Mouse (Mus musculus) midbrain, embryonic 12.5 days (tissue): ENCODE measurements around the gene Hoxd1. TPM values are rescaled to one million over a fixed set of nuclear protein-coding genes. Genes with fewer than 3 reads are reported as not detected.

ENCODE experiments used
- ATAC-seq: fragments of 200-750 bp; cut with Nextera tagmentation; 2 replicates; pipeline ENCODE4 v1.8.0; 2017; ENCODE audit warnings: low read depth, moderate TSS enrichment, moderate library complexity; ENCODE audit not compliant: low FRiP score
- H3K27ac ChIP-seq: fragments of 300-500 bp; sonication (generic); replicated peaks from 2 replicates; pipeline ENCODE4 v1.5.1; 2016; ENCODE audit warnings: mild to moderate bottlenecking
- H3K27me3 ChIP-seq: fragments of 300-500 bp; sonication (generic); 2 replicates; pipeline ENCODE4 v1.6.1; 2016; ENCODE audit warnings: mild to moderate bottlenecking
- H3K36me3 ChIP-seq: fragments of 300-500 bp; sonication (generic); 2 replicates; pipeline ENCODE4 v1.6.1; 2016
- H3K4me1 ChIP-seq: fragments of 300-500 bp; sonication (generic); 2 replicates; pipeline ENCODE4 v1.6.1; 2016
- H3K4me2 ChIP-seq: fragments of 300-500 bp; sonication (generic); replicated peaks from 2 replicates; pipeline ENCODE4 v1.6.1; 2016; ENCODE audit warnings: mild to moderate bottlenecking, moderate library complexity
- H3K4me3 ChIP-seq: fragments of 300-500 bp; sonication (generic); 2 replicates; pipeline ENCODE4 v1.5.1; 2016; ENCODE audit warnings: mild to moderate bottlenecking
- H3K9ac ChIP-seq: fragments of 300-500 bp; sonication (generic); replicated peaks from 2 replicates; pipeline ENCODE4 v1.6.1; 2016; ENCODE audit warnings: mild to moderate bottlenecking, moderate library complexity
- H3K9me3 ChIP-seq: fragments of 300-500 bp; sonication (generic); 2 replicates; pipeline ENCODE4 v1.6.1; 2016; ENCODE audit warnings: mild to moderate bottlenecking
- WGBS: fragments of 180-500 bp; shearing (Covaris S2); methylation state at CpG from one replicate; pipeline ENCODE4 v1.1.7; 2016; 5-methylcytosine and 5-hydroxymethylcytosine counted together
- polyA plus RNA-seq: library from polyadenylated mRNA; unstranded; fragments of >200 nt; fragmentation: Nextera tagmentation; extraction: Ambion mirVana; gene quantifications from 2 replicates; pipeline ENCODE4 v1.2.1, GENCODE M21; 2016

Hoxd1 gene
- polyA plus RNA-seq, 1 experiment from 2014 or later, result 0.40 TPM

GRCm38 (mm10) chr2:74725171-74725570 lies 37.6 kb upstream of the Hoxd1 start:
- Histone ChIP-seq H3K9me3 (no peaks in the 10 kb centered on the region), H3K36me3 (no peaks in the 10 kb centered on the region), H3K27me3 (peaks cover 99% of the 10 kb centered on the region), H3K27ac (no peak overlapping the region), H3K4me1 (0 out of 2 replicates have a peak, but pooled peaks cover 5% of the 10 kb centered on the region), H3K4me3 (no peak overlapping the region), H3K9ac (no peak overlapping the region), H3K4me2 (no peak overlapping the region)
- 2% methylated on average over 17 of the region's 17 CpGs for WGBS
- no peak for ATAC-seq

- Histone ChIP-seq H3K27me3 (peaks cover 99% of the 10 kb centered on the region), H3K27ac (no peak within 1 kb of the TSS), H3K4me1 (0 out of 2 replicates have a peak, but pooled peaks cover 5% of the 10 kb centered on the region), H3K4me2 (peak within 1 kb of the TSS; percentile 14; the same call in 1 of the 2 replicates), H3K9me3 (no peaks in the 10 kb centered on the region), H3K9ac (no peak within 1 kb of the TSS), H3K36me3 (no peaks in the 10 kb centered on the region), H3K4me3 (peak within 1 kb of the TSS; percentile 14; the same call in 1 of the 2 replicates)
- WGBS, result 2% methylated on average over 5 of the region's 5 CpGs
- ATAC-seq, result no peak
These were observed 36.2 kb upstream of the Hoxd1 start, which contains the start of gene Gm28230 for GRCm38 (mm10) chr2:74726551-74726950. Gm28230 (plus strand) TSS chr2:74726728.

DNA sequence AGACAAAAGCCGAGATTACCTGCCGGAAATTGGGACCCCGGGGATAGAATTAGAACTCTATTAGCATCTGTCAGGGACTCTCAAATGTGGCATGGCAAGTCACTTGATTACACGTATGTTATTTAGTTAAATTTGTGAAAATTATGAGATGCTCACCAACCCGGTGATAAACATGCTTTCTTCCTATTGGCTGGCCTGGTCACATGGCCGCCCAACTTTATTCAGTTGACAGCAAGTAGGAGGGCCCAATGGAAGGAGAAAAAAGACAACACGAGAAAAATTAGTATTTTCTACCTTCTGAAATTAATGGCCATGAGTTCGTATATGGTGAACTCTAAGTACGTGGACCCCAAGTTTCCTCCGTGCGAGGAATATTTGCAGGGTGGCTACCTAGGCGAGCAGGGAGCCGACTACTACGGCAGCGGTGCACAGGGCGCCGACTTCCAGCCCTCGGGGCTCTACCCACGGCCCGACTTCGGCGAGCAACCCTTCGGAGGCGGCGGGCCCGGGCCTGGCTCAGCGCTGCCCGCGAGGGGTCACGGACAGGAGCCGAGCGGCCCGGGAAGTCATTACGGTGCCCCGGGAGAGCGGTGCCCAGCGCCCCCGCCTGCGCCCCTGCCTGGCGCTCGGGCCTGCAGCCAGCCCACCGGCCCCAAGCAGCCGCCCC lies 35.7 kb upstream of the Hoxd1 start:
- ATAC-seq, result no peak
- H3K4me2 ChIP-seq, result peak overlapping the region; percentile 14; the same call in 1 of the 2 replicates
- no peaks in the 10 kb centered on the region for H3K36me3 ChIP-seq
- WGBS, result under 1% methylated on average over 43 of the region's 43 CpGs
- H3K4me3 ChIP-seq, result peak overlapping the region; percentile 14; the same call in 1 of the 2 replicates
- 0 out of 2 replicates have a peak, but pooled peaks cover 5% of the 10 kb centered on the region for H3K4me1 ChIP-seq
- H3K27ac ChIP-seq, result no peak overlapping the region
- H3K9ac ChIP-seq, result no peak overlapping the region
- H3K9me3 ChIP-seq, result no peaks in the 10 kb centered on the region
- peaks cover 99% of the 10 kb centered on the region for H3K27me3 ChIP-seq

GRCm38 (mm10) chr2:74727640-74728302 lies 35.0 kb upstream of the Hoxd1 start:
- Histone ChIP-seq H3K36me3 (no peaks in the 10 kb centered on the region), H3K4me3 (peak overlapping the region; percentile 14; the same call in 1 of the 2 replicates), H3K9me3 (no peaks in the 10 kb centered on the region), H3K27me3 (peaks cover 99% of the 10 kb centered on the region), H3K4me1 (peaks cover 9% of the 10 kb centered on the region; the same call in 1 of the 2 replicates), H3K9ac (no peak overlapping the region), H3K4me2 (peak overlapping the region; percentile 14; the same call in 1 of the 2 replicates), H3K27ac (no peak overlapping the region)
- ATAC-seq, result no peak
- 2% methylated on average over 25 of the region's 25 CpGs for WGBS

- peaks cover 9% of the 10 kb centered on the region; the same call in 1 of the 2 replicates for H3K4me1 ChIP-seq
- no peak for ATAC-seq
- H3K4me3 ChIP-seq, result no peak overlapping the region
- H3K36me3 ChIP-seq, result no peaks in the 10 kb centered on the region
- WGBS, result 2% methylated on average over 13 of the region's 13 CpGs
- H3K9ac ChIP-seq, result no peak overlapping the region
- H3K4me2 ChIP-seq, result no peak overlapping the region
- peaks cover 99% of the 10 kb centered on the region for H3K27me3 ChIP-seq
- no peak overlapping the region for H3K27ac ChIP-seq
- no peaks in the 10 kb centered on the region for H3K9me3 ChIP-seq
These were observed 34.5 kb upstream of the Hoxd1 start for GRCm38 (mm10) chr2:74728303-74728680.

DNA sequence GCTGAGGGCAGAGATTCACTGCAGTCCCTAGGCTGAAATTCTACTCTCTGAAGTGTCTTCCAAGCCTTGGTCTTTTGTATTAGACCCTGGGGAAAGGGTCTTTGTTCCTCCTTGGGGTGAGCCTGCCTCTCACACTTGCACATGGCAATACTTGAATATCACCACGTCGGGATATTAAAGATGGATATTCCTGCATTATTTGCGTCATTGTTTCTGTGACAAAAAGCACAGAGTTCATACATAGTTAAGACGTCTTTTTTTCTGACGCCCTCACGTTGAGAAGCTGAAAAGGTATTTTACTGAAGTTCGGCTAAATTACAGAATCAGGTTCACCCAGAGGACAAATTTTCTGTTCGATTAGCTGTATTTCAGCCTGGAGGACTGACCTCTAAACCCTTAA lies 32.4 kb upstream of the Hoxd1 start:
- WGBS, result 3% methylated on average over 8 of the region's 8 CpGs
- Histone ChIP-seq H3K27ac (no peak overlapping the region), H3K4me1 (peaks cover 9% of the 10 kb centered on the region; the same call in 1 of the 2 replicates)

DNA sequence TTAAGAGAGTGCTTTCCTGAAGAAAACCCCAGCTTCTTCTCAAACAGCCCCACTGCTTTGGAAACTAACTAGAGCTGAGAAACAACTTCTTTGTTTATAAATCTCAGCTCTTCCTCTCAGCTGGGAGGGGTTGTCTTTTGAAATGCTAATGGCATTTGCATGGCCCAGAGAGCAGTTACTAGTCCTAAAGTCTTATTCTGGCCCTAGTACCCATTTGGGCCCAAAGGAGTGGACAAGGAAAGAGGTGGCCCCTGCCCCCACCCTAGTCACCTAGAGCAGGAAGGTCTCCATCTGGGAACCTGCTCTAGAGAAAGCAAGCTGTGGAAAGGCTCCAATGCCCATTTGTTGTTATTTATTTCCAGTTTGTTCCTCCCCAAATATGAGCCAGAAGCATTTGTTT lies 31.7 kb upstream of the Hoxd1 start:
- Histone ChIP-seq H3K4me2 (no peak overlapping the region), H3K27me3 (peaks cover 99% of the 10 kb centered on the region), H3K36me3 (no peaks in the 10 kb centered on the region), H3K4me1 (peaks cover 11% of the 10 kb centered on the region), H3K4me3 (no peak overlapping the region), H3K27ac (no peak overlapping the region), H3K9ac (no peak overlapping the region), H3K9me3 (no peaks in the 10 kb centered on the region)
- ATAC-seq, result no peak

More for the DNA sequence above, 32.4 kb upstream of the Hoxd1 start:
- Histone ChIP-seq H3K9me3 (no peaks in the 10 kb centered on the region), H3K9ac (no peak overlapping the region), H3K4me2 (no peak overlapping the region), H3K27me3 (peaks cover 99% of the 10 kb centered on the region), H3K4me3 (no peak overlapping the region), H3K36me3 (no peaks in the 10 kb centered on the region)
- no peak for ATAC-seq

DNA sequence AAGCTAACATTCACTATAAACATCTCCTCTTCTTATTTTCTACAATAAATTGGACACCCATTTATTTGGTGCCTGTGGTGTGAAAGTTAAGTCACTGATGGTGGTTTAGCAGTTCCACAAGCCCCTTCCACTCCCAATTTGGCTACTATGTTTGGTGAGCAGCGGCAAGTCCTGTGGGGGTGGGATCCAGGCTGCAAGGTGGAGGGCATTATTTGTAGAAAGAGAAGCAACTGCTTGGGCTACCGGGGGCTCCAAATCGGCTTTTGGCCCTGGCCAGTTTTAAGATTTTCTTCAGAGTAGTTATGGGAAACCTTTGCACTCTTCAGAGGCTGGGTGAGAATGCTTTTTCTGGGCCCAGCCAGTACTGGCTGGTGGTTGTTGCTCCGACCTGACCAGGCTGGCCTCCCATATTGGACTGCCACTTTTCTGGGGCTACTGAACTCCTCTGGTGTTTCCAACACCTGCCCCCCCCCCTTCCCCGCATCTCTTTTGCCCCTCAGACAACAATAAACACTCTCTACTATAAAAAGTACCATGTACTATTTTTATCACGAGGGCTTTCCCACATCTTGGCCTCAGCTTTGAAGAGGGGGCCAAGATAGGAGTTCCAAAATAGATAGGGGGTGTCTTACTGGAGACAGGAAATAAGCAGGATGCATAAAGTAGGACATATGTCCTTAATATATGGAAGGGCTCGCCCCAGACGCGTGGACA lies 30.8 kb upstream of the Hoxd1 start:
- no peaks in the 10 kb centered on the region for H3K36me3 ChIP-seq
- peaks cover 13% of the 10 kb centered on the region for H3K4me1 ChIP-seq
- H3K9me3 ChIP-seq, result no peaks in the 10 kb centered on the region
- WGBS, result 1% methylated on average over 9 of the region's 9 CpGs
- no peak overlapping the region for H3K4me2 ChIP-seq
- no peak overlapping the region for H3K4me3 ChIP-seq
- H3K27ac ChIP-seq, result no peak overlapping the region
- H3K9ac ChIP-seq, result no peak overlapping the region
- no peak for ATAC-seq
- H3K27me3 ChIP-seq, result peaks cover 99% of the 10 kb centered on the region

GRCm38 (mm10) chr2:74732513-74733316 lies 30.1 kb upstream of the Hoxd1 start:
- Histone ChIP-seq H3K9ac (no peak overlapping the region), H3K4me1 (peaks cover 8% of the 10 kb centered on the region), H3K36me3 (no peaks in the 10 kb centered on the region), H3K27ac (no peak overlapping the region), H3K27me3 (peaks cover 99% of the 10 kb centered on the region), H3K4me2 (no peak overlapping the region), H3K9me3 (no peaks in the 10 kb centered on the region), H3K4me3 (no peak overlapping the region)
- ATAC-seq, result no peak
- 1% methylated on average over 52 of the region's 52 CpGs for WGBS

DNA sequence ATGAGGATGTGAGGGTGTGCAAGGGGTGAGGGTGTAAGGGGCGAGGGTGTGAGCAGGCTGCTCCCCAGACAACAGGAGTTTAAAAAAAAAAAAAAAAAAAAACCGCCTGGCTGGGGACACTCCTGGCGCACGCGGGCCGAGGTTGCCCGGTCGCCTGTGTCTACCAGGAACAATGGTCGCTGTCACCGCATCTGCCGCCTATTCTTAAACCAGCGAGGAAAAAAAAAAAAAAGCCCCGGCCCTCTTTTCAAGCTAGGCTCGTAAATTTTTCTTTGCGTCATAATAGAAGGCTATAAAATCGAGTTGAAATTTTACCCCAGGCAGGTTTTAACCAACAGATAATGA lies 29.5 kb upstream of the Hoxd1 start:
- Histone ChIP-seq H3K27me3 (peaks cover 99% of the 10 kb centered on the region), H3K4me2 (no peak overlapping the region), H3K27ac (no peak overlapping the region), H3K9me3 (no peaks in the 10 kb centered on the region), H3K36me3 (no peaks in the 10 kb centered on the region), H3K4me1 (peaks cover 8% of the 10 kb centered on the region), H3K9ac (no peak overlapping the region), H3K4me3 (no peak overlapping the region)
- 0% methylated on average over 16 of the region's 16 CpGs for WGBS
- no peak for ATAC-seq

DNA sequence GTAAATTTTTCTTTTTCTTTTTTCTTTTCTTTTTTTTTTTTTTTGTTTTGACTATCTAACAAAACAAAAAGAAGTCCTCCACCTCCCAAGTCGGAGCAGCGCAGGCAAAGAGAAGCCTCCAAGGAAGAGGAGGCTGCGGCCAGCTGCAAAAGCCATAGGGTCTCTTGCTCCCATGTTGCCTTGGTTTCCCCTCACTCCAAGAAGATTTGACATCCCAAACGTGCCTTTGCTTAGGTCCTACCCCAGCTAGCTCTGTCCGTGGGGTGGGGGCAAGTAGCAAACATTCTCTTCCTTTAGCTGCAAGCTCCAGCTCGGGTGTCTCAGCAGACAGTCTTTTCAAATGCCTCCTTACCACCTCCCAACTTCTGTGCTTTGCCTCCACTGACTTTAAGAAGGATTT lies 29.0 kb upstream of the Hoxd1 start:
- 0% methylated on average over 6 of the region's 6 CpGs for WGBS
- no peak overlapping the region for H3K27ac ChIP-seq
- H3K4me2 ChIP-seq, result no peak overlapping the region

More for the DNA sequence above, 29.0 kb upstream of the Hoxd1 start:
- Histone ChIP-seq H3K9ac (no peak overlapping the region), H3K4me3 (no peak overlapping the region), H3K4me1 (peaks cover 8% of the 10 kb centered on the region), H3K27me3 (peaks cover 99% of the 10 kb centered on the region), H3K36me3 (no peaks in the 10 kb centered on the region), H3K9me3 (no peaks in the 10 kb centered on the region)
- ATAC-seq, result no peak
